Mouse (Mus musculus) embryonic facial prominence, embryonic 15.5 days (tissue): Measurements from ENCODE around the gene Vmn2r111. TPM values are rescaled to one million over a fixed set of nuclear protein-coding genes. Genes with fewer than 3 reads are reported as not detected.
"Not testable (repeated sequence)": the region's sequence is repeated elsewhere in the genome, so short reads cannot be mapped to it uniquely, and the experiment has no call there.

Experiments
- ATAC-seq: fragments of 200-750 bp; cut with Nextera tagmentation; 2 replicates; pipeline ENCODE4 v1.8.0; 2017; ENCODE audit warnings: low read depth, moderate TSS enrichment; ENCODE audit not compliant: insufficient number of reproducible peaks, low FRiP score, low TSS enrichment
- H3K27ac ChIP-seq: fragments of 300-500 bp; sonication (generic); replicated peaks from 2 replicates; pipeline ENCODE4 v1.5.1; 2015; ENCODE audit warnings: mild to moderate bottlenecking, inconsistent platforms
- H3K27me3 ChIP-seq: fragments of 300-500 bp; sonication (generic); 2 replicates; pipeline ENCODE4 v1.6.1; 2015; ENCODE audit warnings: inconsistent platforms
- H3K36me3 ChIP-seq: fragments of 300-500 bp; sonication (generic); 2 replicates; pipeline ENCODE4 v1.6.1; 2015; ENCODE audit warnings: mild to moderate bottlenecking, inconsistent platforms
- H3K4me1 ChIP-seq: fragments of 300-500 bp; sonication (generic); 2 replicates; pipeline ENCODE4 v1.6.1; 2015; ENCODE audit warnings: inconsistent platforms
- H3K4me2 ChIP-seq: fragments of 300-500 bp; sonication (generic); replicated peaks from 2 replicates; pipeline ENCODE4 v1.6.1; 2015; ENCODE audit warnings: mild to moderate bottlenecking, inconsistent platforms
- H3K4me3 ChIP-seq: fragments of 300-500 bp; sonication (generic); replicated peaks from 2 replicates; pipeline ENCODE4 v1.5.1; 2015; ENCODE audit warnings: mild to moderate bottlenecking, inconsistent platforms
- H3K9ac ChIP-seq: fragments of 300-500 bp; sonication (generic); 2 replicates; pipeline ENCODE4 v1.6.1; 2015; ENCODE audit warnings: inconsistent platforms
- H3K9me3 ChIP-seq: fragments of 300-500 bp; sonication (generic); replicated peaks from 2 replicates; pipeline ENCODE4 v1.6.1; 2016; ENCODE audit warnings: inconsistent platforms
- WGBS: fragments of 180-500 bp; shearing (Covaris S2); methylation state at CpG from one replicate; pipeline ENCODE4 v1.1.7; 2015; 5-methylcytosine and 5-hydroxymethylcytosine counted together
- polyA plus RNA-seq: library from polyadenylated mRNA; unstranded; fragments of >200 nt; fragmentation: Nextera tagmentation; extraction: Ambion mirVana; gene quantifications from 2 replicates; pipeline ENCODE4 v1.2.1, GENCODE M21; 2015

Vmn2r111 gene
- not detected in 2 replicates for polyA plus RNA-seq

GRCm38 (mm10) chr17:22573382-22573781 is at the start of gene Vmn2r111:
Gene Vmn2r111 (minus strand): TSS chr17:22573482.
- H3K27ac ChIP-seq, H3K4me1 ChIP-seq, H3K4me3 ChIP-seq, H3K4me2 ChIP-seq, H3K27me3 ChIP-seq, H3K9ac ChIP-seq, H3K9me3 ChIP-seq, H3K36me3 ChIP-seq, ATAC-seq: not testable (repeated sequence)
- WGBS: 45% methylated on average over 1 of the region's 1 CpGs

- H3K9ac ChIP-seq, H3K4me2 ChIP-seq, ATAC-seq, H3K4me3 ChIP-seq, H3K9me3 ChIP-seq, H3K27me3 ChIP-seq, H3K27ac ChIP-seq, H3K4me1 ChIP-seq, H3K36me3 ChIP-seq: not testable (repeated sequence)
Measured at GRCm38 (mm10) chr17:22600651-22601050, 27.4 kb upstream of the Vmn2r111 start, which contains the start of gene Vmn2r112. Gene Vmn2r112 (plus strand): TSS chr17:22600951.

DNA sequence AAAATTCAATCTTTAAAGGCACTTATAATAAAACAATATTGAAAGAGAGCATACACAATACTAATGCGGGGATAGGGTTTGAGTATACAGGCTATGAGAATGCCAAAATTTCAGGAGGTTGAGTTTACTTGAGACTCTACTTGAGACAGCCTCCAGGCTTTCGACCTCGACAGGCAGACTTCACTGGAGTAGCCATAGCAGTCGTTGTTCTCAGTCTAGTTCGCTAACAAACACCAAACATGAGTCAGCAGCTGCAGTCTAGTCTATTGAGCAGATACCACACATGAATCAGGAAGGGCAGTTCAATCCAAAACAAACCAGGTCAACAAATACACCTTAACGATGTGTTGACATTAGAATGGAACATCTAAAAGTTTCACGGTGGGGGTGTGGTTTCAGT is 52.8 kb downstream of the Vmn2r111 start:
- H3K4me2 ChIP-seq, H3K9ac ChIP-seq, H3K4me1 ChIP-seq, H3K9me3 ChIP-seq, H3K27me3 ChIP-seq, H3K27ac ChIP-seq, ATAC-seq, H3K36me3 ChIP-seq, H3K4me3 ChIP-seq: not testable (repeated sequence)
- WGBS: 82% methylated on average over 7 of the region's 7 CpGs

DNA sequence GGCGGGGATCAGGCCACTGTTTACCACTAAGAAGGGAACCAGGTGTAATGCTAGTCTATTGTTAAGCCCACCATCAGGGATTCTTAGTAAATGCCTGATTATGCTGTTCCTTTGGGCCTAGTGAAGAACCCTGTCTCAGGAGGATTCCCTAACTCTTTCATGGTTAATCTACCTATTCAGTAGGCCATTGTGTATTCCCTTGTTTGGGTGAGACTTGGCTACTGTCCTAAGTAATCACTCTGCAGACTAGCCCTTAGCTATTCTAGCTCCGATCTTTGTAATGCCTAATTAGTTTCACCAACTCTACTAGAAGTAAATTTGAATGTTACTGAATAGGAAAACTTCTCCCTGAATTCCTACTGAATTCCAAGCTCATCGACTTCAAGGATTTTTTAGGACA is 53.2 kb downstream of the Vmn2r111 start:
- H3K36me3 ChIP-seq, H3K4me1 ChIP-seq, H3K4me3 ChIP-seq, H3K4me2 ChIP-seq, ATAC-seq, H3K9me3 ChIP-seq, H3K27ac ChIP-seq, H3K9ac ChIP-seq, H3K27me3 ChIP-seq: not testable (repeated sequence)
- WGBS: 64% methylated on average over 3 of the region's 3 CpGs

DNA sequence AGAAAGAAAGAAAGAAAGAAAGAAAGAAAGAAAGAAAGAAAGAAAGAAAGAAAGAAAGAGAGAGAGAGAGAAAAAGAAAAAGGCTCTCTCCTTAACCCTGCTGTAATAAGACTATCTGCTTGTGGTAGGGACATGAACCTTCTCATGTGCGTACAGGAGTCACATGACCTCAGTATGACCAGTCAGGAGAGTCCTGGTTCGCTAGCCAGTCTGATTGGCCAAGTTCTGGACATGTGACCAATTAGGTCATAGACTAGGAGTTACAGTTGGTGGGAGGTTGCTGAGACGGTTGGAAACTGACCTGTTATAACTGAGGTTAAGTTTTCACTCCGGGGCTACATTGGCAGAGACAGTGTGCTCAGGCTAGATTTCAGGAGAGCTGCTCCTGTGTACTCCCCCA is 76.2 kb downstream of the Vmn2r111 start:
- H3K4me3 ChIP-seq: no peak overlapping the region
- H3K27me3 ChIP-seq: no peaks in the 10 kb centered on the region
- no peaks in the 10 kb centered on the region for H3K4me1 ChIP-seq
- H3K4me2 ChIP-seq: no peak overlapping the region
- no peak overlapping the region for H3K9ac ChIP-seq
- no peak overlapping the region for H3K27ac ChIP-seq
- no peaks in the 10 kb centered on the region for H3K36me3 ChIP-seq
- H3K9me3 ChIP-seq: no peaks in the 10 kb centered on the region
- 70% methylated on average over 4 of the region's 4 CpGs for WGBS
- ATAC-seq: no peak

Other genes starting within 250 kb of the Vmn2r111 start
- 13.0 and 13.5 TPM in 2 replicates for gene Zfp944, start 212.1 kb downstream of the Vmn2r111 start, polyA plus RNA-seq
- gene Zfp758, start 212.0 kb downstream of the Vmn2r111 start, polyA plus RNA-seq: 9.1 TPM in 2 replicates
- gene Zfp946, start 149.3 kb downstream of the Vmn2r111 start, polyA plus RNA-seq: 11.9 and 12.1 TPM in 2 replicates
- not detected in 2 replicates for gene Vmn2r112, start 27.5 kb upstream of the Vmn2r111 start, polyA plus RNA-seq